Mouse (Mus musculus): Measurements from ENCODE around the gene Lmbrd2. TPM values are rescaled to one million over a fixed set of nuclear protein-coding genes. Genes with fewer than 3 reads are reported as not detected.
"Not testable (repeated sequence)": the region's sequence is repeated elsewhere in the genome, so short reads cannot be mapped to it uniquely, and the experiment has no call there.

The Lmbrd2 gene
- polyA plus RNA-seq, 1 experiment from 2014 or later: 3.5 TPM

- not testable (repeated sequence) for ATAC-seq (ENCODE audit: low FRiP score, low read depth); H3K27me3 ChIP-seq; H3K4me2 ChIP-seq
Measured at GRCm38 (mm10) chr15:9230917-9231316, 90.6 kb downstream of the Lmbrd2 start.

GRCm38 (mm10) chr15:9246345-9246744 is 106.0 kb downstream of the Lmbrd2 start:
- Histone ChIP-seq H3K27me3 (no peaks in the 10 kb centered on the region), H3K27ac (replicated peaks) (no peak overlapping the region), H3K9ac (no peak overlapping the region), H3K4me2 (no peak overlapping the region), H3K4me3 (no peak overlapping the region), H3K9me3 (no peaks in the 10 kb centered on the region), H3K4me1 (replicated peaks) (no peaks in the 10 kb centered on the region), H3K36me3 (no peaks in the 10 kb centered on the region)
- ATAC-seq (ENCODE audit: low FRiP score, low read depth): no peak

More at GRCm38 (mm10) chr15:9230917-9231316, 90.6 kb downstream of the Lmbrd2 start:
- H3K27ac ChIP-seq (replicated peaks); H3K4me3 ChIP-seq; H3K9me3 ChIP-seq; H3K9ac ChIP-seq; H3K36me3 ChIP-seq; H3K4me1 ChIP-seq (replicated peaks): not testable (repeated sequence)
- 83% methylated on average over 4 of the region's 4 CpGs for WGBS

Other genes with a start within 250 kb of the Lmbrd2 start
- gene Ranbp3l, start 172.6 kb upstream of the Lmbrd2 start, polyA plus RNA-seq (2015; fragmentation: Nextera tagmentation; extraction: Ambion mirVana): 12.4 and 14.1 TPM in 2 replicates
- gene Nadk2, start 69.3 kb upstream of the Lmbrd2 start, polyA plus RNA-seq (2015; fragmentation: Nextera tagmentation; extraction: Ambion mirVana): 26.5 and 26.7 TPM in 2 replicates
- 19.7 and 22.8 TPM in 2 replicates for gene Skp2, start 14.9 kb downstream of the Lmbrd2 start, polyA plus RNA-seq (2015; fragmentation: Nextera tagmentation; extraction: Ambion mirVana)
- gene Ugt3a1, start 136.3 kb downstream of the Lmbrd2 start, polyA plus RNA-seq (2015; fragmentation: Nextera tagmentation; extraction: Ambion mirVana): not detected in 2 replicates
- gene Ugt3a2, start 195.0 kb downstream of the Lmbrd2 start, polyA plus RNA-seq (2015; fragmentation: Nextera tagmentation; extraction: Ambion mirVana): not detected in 2 replicates